Mouse (Mus musculus): ENCODE measurements around the gene Rack1. TPM values are rescaled to one million over a fixed set of nuclear protein-coding genes. Genes with fewer than 3 reads are reported as not detected.
A peak's percentile ranks its signal among the peaks of the same experiment; 100 is the strongest.

Rack1 gene
- total RNA-seq, 2 experiments from 2014 or later, result 383 to 424 TPM

- TF ChIP-seq CTCF (IDR thresholded peaks at IDR 0.05), result no peak
- Histone ChIP-seq H3K4me3 (peak overlapping the region; percentile 92), H3K27ac (peak overlapping the region; percentile 96)
- intact Hi-C loops (cut with DNase I), result no loop called here
- no peak for DNase-seq
Observed at GRCm38 (mm10) chr11:48798984-48799920, 880 bp upstream of the Rack1 start.

GRCm38 (mm10) chr11:48801831-48802772, 2.0 kb downstream of the Rack1 start:
- intact Hi-C loops (cut with DNase I), result loop anchor here (1.0 kb wide), 1 partner anchor 14 kb away; no protein-coding TSS in a partner anchor
- no peak for DNase-seq
- H3K27ac ChIP-seq, result no peak overlapping the region
- no peak for TF ChIP-seq CTCF (IDR thresholded peaks at IDR 0.05)
- peak overlapping the region; percentile 92 for H3K4me3 ChIP-seq

GRCm38 (mm10) chr11:48803988-48804387, 3.9 kb downstream of the Rack1 start:
- no peak overlapping the region for H3K27ac ChIP-seq
- TF ChIP-seq CTCF (IDR thresholded peaks at IDR 0.05), result no peak
- H3K4me3 ChIP-seq, result no peak overlapping the region
- intact Hi-C loops (cut with DNase I), result no loop called here
- no peak for DNase-seq

GRCm38 (mm10) chr11:48804922-48805321, 4.8 kb downstream of the Rack1 start:
- Histone ChIP-seq H3K4me3 (no peak overlapping the region), H3K27ac (no peak overlapping the region)
- TF ChIP-seq CTCF (IDR thresholded peaks at IDR 0.05), result no peak
- intact Hi-C loops (cut with DNase I), result no loop called here
- no peak for DNase-seq

GRCm38 (mm10) chr11:48806856-48807562, 6.9 kb downstream of the Rack1 start:
- H3K27ac ChIP-seq, result no peak overlapping the region
- DNase-seq, result no peak
- intact Hi-C loops (cut with DNase I), result no loop called here

GRCm38 (mm10) chr11:48807563-48808303, 7.6 kb downstream of the Rack1 start:
- H3K27ac ChIP-seq, result no peak overlapping the region
- intact Hi-C loops (cut with DNase I), result no loop called here
- TF ChIP-seq CTCF (IDR thresholded peaks at IDR 0.05), result no peak
- no peak overlapping the region for H3K4me3 ChIP-seq
- DNase-seq, result no peak

More at GRCm38 (mm10) chr11:48806856-48807562, 6.9 kb downstream of the Rack1 start:
- no peak overlapping the region for H3K4me3 ChIP-seq
- no peak for TF ChIP-seq CTCF (IDR thresholded peaks at IDR 0.05)

GRCm38 (mm10) chr11:48808304-48808646, 8.1 kb downstream of the Rack1 start:
- H3K4me3 ChIP-seq, result no peak overlapping the region
- intact Hi-C loops (cut with DNase I), result no loop called here
- DNase-seq, result no peak
- H3K27ac ChIP-seq, result no peak overlapping the region
- no peak for TF ChIP-seq CTCF (IDR thresholded peaks at IDR 0.05)

GRCm38 (mm10) chr11:48808737-48809433, 8.8 kb downstream of the Rack1 start:
- Histone ChIP-seq H3K27ac (peak overlapping the region; percentile 31; the same call in 1 of the 2 replicates), H3K4me3 (no peak overlapping the region)
- no peak for TF ChIP-seq CTCF (IDR thresholded peaks at IDR 0.05)
- peak; percentile 58 for DNase-seq
- intact Hi-C loops (cut with DNase I), result no loop called here

GRCm38 (mm10) chr11:48809434-48809830, 9.3 kb downstream of the Rack1 start:
- DNase-seq, result no peak
- intact Hi-C loops (cut with DNase I), result no loop called here
- TF ChIP-seq CTCF (IDR thresholded peaks at IDR 0.05), result no peak

GRCm38 (mm10) chr11:48810142-48810541, 10.0 kb downstream of the Rack1 start:
- Histone ChIP-seq H3K27ac (no peak overlapping the region), H3K4me3 (no peak overlapping the region)
- no peak for DNase-seq
- intact Hi-C loops (cut with DNase I), result loop anchor here (10.0 kb wide), 1 partner anchor 395 kb away; the partner anchor contains the start of gene Zfp62
- no peak for TF ChIP-seq CTCF (IDR thresholded peaks at IDR 0.05)

More at GRCm38 (mm10) chr11:48809434-48809830, 9.3 kb downstream of the Rack1 start:
- no peak overlapping the region for H3K27ac ChIP-seq
- no peak overlapping the region for H3K4me3 ChIP-seq

- intact Hi-C loops (cut with DNase I), result loop anchor here (10.0 kb wide), 1 partner anchor 391 kb away; the partner anchor contains the start of gene Zfp62
- no peak for DNase-seq
- no peak overlapping the region for H3K27ac ChIP-seq
- no peak overlapping the region for H3K4me3 ChIP-seq
- TF ChIP-seq CTCF (IDR thresholded peaks at IDR 0.05), result no peak
Observed at GRCm38 (mm10) chr11:48813782-48814181, 13.7 kb downstream of the Rack1 start.

Measured in gastrocnemius, adult 2 months (tissue).